Mouse (Mus musculus): ENCODE results near the gene Mre11a.

- no peak for TF ChIP-seq EP300 (optimal IDR thresholded peaks at IDR 0.05)
- no peak for TF ChIP-seq CTCF (IDR thresholded peaks at IDR 0.05; ENCODE audit: low read depth)
Measured at GRCm38 (mm10) chr9:14821396-14821795, 36.9 kb downstream of the Mre11a start.
